Mouse (Mus musculus) naive thymus-derived CD4-positive, alpha-beta T cell, adult 2 months (primary cell): ENCODE measurements around the gene Sv2a.
A peak's percentile ranks its signal among the peaks of the same experiment; 100 is the strongest.
"Not testable (repeated sequence)": the region's sequence is repeated elsewhere in the genome, so short reads cannot be mapped to it uniquely, and the experiment has no call there.

Experiments
- DNase-seq: peaks from one replicate; pipeline ENCODE4 v3.0.0-alpha.2; 2011; ENCODE audit warnings: low read depth

The Sv2a gene

DNA sequence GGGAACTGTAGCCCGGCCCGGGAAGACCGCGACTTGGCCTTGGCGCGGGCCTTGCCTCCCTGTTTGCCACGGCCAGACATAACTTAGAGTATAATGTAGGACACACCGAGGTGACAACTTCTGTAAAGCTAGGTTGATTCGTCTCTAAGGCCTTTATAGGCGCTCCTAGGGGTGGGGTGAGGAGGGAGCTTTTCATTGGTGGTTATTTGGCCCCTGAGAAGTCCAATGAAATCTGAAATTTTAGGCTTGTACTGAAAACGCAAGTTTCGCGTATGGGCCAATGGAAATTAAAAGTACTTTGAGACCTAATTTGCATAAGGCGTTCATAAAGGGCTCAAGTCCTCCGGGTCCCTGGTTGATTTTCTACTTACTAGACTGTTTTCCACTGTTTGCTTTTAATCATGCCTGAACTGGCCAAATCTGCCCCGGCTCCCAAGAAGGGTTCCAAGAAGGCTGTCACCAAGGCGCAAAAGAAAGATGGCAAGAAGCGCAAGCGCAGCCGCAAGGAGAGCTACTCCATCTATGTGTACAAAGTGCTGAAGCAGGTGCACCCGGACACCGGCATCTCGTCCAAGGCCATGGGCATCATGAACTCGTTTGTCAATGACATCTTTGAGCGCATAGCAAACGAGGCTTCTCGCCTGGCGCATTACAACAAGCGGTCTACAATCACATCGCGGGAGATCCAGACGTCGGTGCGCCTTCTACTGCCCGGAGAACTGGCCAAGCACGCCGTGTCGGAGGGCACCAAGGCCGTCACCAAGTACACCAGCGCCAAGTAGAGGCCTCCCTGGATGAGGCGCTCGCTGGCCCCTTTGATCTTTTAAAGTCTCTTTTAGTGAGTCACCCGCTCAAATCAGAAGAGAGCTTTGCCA lies 40.1 kb downstream of the Sv2a start, which contains the start of the genes Hist2h2ac and Hist2h2be:
Gene Hist2h2ac, minus strand, starts transcription at position 116 of the 875 bp plus-strand sequence.
Gene Hist2h2be, plus strand, starts transcription at position 355 of the 875 bp plus-strand sequence.
- peak; percentile 96 for DNase-seq

GRCm38 (mm10) chr3:96221640-96222038 lies 40.7 kb downstream of the Sv2a start:
- no peak for DNase-seq

DNA sequence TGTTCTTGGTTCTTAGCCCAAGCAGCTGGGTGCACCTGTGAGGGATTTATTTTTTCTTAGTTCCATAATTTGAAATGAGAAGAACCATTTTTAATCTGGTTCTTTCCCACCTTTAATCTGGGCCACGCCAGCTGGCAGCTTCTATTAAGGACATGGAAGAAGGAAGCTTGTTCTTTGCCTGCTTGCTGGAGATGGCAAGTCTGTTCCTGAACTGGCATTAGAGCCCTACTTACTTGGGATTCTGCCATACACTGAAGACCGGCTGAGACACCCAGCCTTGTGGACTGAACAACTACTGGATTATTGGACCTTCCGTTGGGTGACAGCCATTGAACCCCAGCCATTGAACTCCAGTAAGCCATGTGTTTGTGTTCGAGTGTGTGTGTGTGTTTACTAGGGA lies 41.8 kb downstream of the Sv2a start:
- no peak for DNase-seq

DNA sequence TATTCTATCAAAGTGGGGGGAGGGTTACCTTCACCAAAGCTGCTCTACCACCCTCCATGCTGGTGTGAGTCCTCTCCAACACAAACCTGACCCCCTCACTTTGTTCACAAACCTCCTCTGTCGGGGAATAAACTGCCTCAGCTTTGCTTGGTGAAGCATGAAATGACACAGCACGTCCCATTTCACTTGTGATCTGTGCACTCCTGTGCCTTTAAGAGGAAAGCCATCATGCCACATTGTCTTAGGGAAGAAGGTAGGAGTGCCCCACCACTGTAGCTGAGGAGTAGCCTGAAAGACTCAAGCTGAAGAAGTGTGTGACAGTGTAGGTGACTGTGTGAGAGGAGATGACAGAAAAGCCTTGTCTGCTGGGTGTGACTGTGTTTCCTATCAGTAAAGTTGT lies 44.5 kb downstream of the Sv2a start:
- DNase-seq, result no peak

DNA sequence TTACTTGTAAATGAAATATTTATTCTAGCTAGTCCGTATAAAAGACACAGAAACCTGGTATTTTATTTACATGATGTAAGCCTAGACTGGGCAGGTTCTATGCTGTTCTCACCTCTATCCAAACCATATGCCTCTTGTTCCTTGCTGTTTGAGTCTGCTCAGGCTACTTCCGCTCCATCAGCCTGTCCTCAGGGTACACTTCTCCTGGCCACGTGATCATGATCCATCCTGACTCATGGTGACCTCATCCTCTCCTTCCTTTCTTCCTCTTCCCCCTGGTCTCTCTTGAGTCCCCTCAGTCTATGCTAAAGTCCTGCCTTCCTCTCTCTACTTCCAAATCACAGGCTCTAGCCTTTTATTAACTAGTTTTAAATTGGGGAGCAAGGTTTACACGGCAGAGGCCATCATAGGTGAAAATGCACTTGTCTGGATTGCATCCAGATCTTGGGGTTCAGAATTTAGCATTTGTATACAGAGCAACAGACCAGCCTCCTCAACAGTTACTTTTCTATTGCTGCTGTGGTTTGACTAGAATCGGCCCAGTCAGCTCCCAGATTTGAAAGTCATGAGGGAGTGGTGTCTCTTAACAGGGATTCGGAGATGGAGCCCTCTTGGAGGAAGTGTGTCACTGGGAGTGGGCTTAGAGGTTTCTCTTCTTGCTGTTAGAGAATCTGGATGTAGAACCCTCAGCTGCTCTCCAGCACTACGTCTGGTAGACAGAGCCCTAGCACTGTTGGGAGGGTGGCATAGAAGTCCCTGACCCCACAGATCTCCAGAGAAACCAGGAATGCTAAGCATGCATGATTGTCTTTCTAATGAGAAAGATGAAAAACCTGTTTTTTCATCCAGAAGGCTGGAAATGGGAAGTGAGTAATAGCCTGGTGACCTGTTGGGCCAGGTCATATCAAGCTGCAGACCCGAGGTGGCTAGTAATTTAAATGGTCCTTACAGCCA lies 46.0 kb downstream of the Sv2a start:
- no peak for DNase-seq

GRCm38 (mm10) chr3:96228828-96229227 lies 47.9 kb downstream of the Sv2a start:
- DNase-seq, result no peak

- DNase-seq, result no peak
Measured at GRCm38 (mm10) chr3:96230404-96230803, 49.5 kb downstream of the Sv2a start.

- DNase-seq, result no peak
Measured at GRCm38 (mm10) chr3:96230910-96231757, 50.2 kb downstream of the Sv2a start.

GRCm38 (mm10) chr3:96231758-96232120 lies 50.8 kb downstream of the Sv2a start:
- no peak for DNase-seq

- peak; percentile 61 for DNase-seq
Measured at GRCm38 (mm10) chr3:96234914-96235313, 54.0 kb downstream of the Sv2a start.

DNA sequence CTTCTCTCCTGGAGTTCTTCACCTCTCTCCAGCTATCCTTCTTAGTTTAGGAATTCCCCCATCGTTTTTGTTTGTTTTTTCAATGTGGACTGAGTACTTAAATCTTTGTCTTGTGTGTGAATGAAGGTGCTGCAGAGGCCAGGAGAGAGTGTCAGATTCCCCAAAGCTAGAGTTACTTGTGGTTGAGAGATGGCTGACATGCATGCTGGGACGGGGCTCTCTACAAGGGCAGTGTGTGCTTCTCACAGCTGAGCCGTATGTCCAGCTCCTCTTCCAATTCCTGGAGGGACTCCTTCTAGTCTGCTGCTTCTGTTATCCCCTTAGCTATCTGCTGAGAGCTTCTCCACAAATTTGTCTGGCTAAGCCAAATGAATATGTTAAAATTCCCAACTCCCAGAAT lies 54.9 kb downstream of the Sv2a start:
- DNase-seq, result no peak

GRCm38 (mm10) chr3:96236834-96237334 lies 55.9 kb downstream of the Sv2a start:
- no peak for DNase-seq

DNA sequence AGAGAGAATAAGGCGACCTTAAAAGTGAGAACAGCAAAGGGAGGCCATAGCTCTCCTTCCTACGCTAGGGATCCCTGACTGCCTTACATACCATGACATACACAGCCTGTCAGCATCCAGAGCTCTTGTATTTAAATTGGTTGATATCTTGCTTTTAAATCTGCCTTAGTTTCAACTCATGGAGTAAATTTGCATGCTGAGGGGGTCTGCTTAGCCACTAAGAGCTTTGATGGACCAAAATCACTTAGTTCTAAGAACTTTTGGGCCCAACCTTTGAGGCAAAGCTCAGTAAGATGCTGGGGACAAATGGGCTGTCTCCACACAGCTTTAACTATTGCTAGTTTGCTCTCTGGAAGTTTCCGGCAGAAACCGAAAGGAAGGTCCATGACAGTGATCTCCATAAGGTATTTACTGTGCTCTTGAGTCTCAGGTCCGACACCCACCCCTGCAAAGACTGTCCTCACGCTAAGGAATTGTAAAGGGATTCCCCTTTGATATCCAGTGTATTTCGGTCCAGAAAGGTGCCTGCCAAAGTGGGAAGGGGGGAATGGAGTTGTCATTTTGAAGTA lies 56.5 kb downstream of the Sv2a start:
- DNase-seq, result no peak

GRCm38 (mm10) chr3:96237904-96238511 lies 57.1 kb downstream of the Sv2a start:
- peak; percentile 51 for DNase-seq

GRCm38 (mm10) chr3:96238954-96239793 lies 58.2 kb downstream of the Sv2a start, which contains the start of gene Hist2h3c2:
Gene Hist2h3c2, minus strand, starts transcription at chr3:96239127.
- DNase-seq, result not testable (repeated sequence)

DNA sequence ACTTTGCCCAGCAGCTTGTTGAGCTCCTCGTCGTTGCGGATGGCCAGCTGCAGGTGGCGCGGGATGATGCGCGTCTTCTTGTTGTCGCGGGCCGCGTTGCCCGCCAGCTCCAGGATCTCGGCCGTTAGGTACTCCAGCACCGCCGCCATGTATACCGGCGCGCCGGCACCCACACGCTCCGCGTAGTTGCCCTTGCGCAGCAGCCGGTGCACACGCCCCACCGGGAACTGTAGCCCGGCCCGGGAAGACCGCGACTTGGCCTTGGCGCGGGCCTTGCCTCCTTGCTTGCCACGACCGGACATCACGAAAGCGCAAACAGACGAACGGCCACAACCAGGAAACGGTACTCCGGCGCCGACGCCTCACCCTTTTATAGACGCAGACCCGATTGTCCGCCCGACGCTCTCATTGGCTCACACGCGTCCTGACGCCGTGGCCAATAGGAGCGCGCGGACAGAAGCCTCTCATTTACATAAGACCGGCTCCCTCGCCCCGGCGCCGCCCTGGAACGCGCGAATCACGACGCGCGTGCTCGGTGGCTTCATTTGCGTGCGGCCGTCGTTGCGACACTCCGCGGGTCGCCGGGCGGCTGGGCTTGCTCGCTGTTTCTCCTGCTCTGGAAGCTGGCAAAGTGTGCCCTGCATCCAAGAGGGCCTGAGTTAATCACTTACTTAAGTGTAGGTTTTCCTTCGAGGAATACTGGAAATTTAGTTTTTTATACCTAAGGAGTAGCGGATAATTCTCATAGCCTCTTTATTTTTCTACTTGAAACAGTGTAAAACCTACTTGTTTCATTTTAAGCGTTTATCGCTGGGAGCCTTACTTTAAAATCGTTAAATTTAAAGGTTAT lies 59.2 kb downstream of the Sv2a start, which contains the start of gene Hist2h2aa2:
Gene Hist2h2aa2, minus strand, starts transcription at position 328 of the 850 bp plus-strand sequence.
- peak; percentile 74 for DNase-seq

DNA sequence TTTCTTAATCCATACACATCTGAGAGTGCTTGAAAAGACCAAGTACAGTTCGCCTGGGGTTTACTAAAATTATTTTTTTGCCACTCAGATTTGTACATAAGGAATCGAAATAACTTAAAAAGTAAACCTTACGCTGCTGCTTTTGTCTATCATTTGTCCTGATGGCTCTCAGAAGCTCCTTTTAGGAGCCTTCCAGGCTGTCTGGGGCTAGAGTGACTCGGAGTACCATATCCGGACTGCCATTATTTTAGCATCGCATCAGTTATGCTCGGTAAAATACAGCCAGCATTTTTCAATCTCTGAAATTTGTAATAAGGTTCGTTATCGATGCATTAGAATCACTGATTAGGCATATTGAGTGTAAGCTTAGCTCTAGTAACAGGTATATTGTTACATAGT lies 59.8 kb downstream of the Sv2a start:
- no peak for DNase-seq

DNA sequence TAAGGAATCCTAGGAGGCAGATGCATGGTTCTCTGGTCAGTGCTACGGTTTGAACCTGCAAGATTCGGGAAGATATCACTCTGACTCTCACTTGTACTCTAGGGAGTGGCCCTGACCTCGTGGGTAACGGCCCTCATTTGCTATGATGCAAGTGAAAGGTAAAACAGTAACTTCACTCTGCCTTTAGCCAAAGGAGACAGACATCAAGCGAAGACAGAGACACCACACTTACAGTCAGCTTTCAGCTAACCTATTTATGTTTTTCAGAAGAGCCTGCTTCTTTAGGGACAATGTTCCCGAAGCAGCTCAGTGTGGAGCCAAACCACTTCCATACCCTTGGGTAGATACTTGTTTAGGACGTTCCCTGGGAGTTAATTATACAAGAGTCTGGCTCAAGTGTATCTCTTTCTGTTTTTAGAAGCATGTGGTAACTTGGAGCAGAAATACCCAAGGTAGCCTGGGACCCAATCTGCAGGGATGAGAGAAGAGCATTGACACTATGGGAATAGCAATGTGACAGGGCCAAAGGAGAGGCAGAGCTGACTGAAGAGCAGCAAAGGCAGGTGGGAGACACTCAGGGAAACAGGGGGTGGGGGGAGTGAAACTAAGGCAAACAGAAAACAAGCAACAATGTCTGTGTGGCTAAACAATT lies 63.1 kb downstream of the Sv2a start:
- DNase-seq, result no peak
